Mouse (Mus musculus) WW6 (cell line): Measurements from ENCODE around the gene Fam131a.

Source experiments
- DNase-seq: peaks from one replicate; pipeline ENCODE4 v3.0.0-alpha.2; 2013; ENCODE audit warnings: low read depth, low spot score

Fam131a gene

GRCm38 (mm10) chr16:20695622-20696323, 2.7 kb downstream of the Fam131a start:
- no peak for DNase-seq

GRCm38 (mm10) chr16:20699266-20699665, 6.2 kb downstream of the Fam131a start:
- DNase-seq: no peak

- no peak for DNase-seq
These were observed 7.0 kb downstream of the Fam131a start for GRCm38 (mm10) chr16:20700036-20700435.

- DNase-seq: no peak
These were observed 8.3 kb downstream of the Fam131a start for GRCm38 (mm10) chr16:20701316-20701715.

- no peak for DNase-seq
These were observed 8.9 kb downstream of the Fam131a start for GRCm38 (mm10) chr16:20701729-20702521.

GRCm38 (mm10) chr16:20702522-20702893, 9.5 kb downstream of the Fam131a start:
- no peak for DNase-seq

- DNase-seq: no peak
These were observed 10.0 kb downstream of the Fam131a start for GRCm38 (mm10) chr16:20703071-20703470.

GRCm38 (mm10) chr16:20703699-20704400, 10.8 kb downstream of the Fam131a start:
- DNase-seq: no peak

GRCm38 (mm10) chr16:20705786-20706185, 12.7 kb downstream of the Fam131a start:
- DNase-seq: no peak

GRCm38 (mm10) chr16:20706407-20707055, 13.5 kb downstream of the Fam131a start:
- DNase-seq: no peak

GRCm38 (mm10) chr16:20708220-20708938, 15.3 kb downstream of the Fam131a start:
- no peak for DNase-seq

- DNase-seq: no peak
These were observed 16.1 kb downstream of the Fam131a start for GRCm38 (mm10) chr16:20708939-20709734.

GRCm38 (mm10) chr16:20710370-20710769, 17.3 kb downstream of the Fam131a start:
- no peak for DNase-seq

GRCm38 (mm10) chr16:20710810-20711209, 17.8 kb downstream of the Fam131a start:
- no peak for DNase-seq

- DNase-seq: no peak
These were observed 19.1 kb downstream of the Fam131a start for GRCm38 (mm10) chr16:20712190-20712589.

- DNase-seq: no peak
These were observed 19.8 kb downstream of the Fam131a start for GRCm38 (mm10) chr16:20712889-20713288.

GRCm38 (mm10) chr16:20714307-20715080, 21.5 kb downstream of the Fam131a start:
- no peak for DNase-seq

GRCm38 (mm10) chr16:20715161-20715560, 22.1 kb downstream of the Fam131a start:
- DNase-seq: no peak

- no peak for DNase-seq
These were observed 22.5 kb downstream of the Fam131a start for GRCm38 (mm10) chr16:20715566-20715965.
